Mouse (Mus musculus) midbrain, embryonic 10.5 days (tissue): ENCODE results near the gene Gm20403. TPM values are rescaled to one million over a fixed set of nuclear protein-coding genes. Genes with fewer than 3 reads are reported as not detected.

Experiments used
- DNase-seq: peaks from one replicate; pipeline ENCODE4 v3.0.0-alpha.2; 2017; ENCODE audit warnings: low spot score
- H3K27ac ChIP-seq: fragments of 300-500 bp; sonication (generic); replicated peaks from 2 replicates; pipeline ENCODE4 v1.5.1; 2016; ENCODE audit warnings: mild to moderate bottlenecking
- H3K27me3 ChIP-seq: fragments of 300-500 bp; sonication (generic); 2 replicates; pipeline ENCODE4 v1.6.1; 2016; ENCODE audit warnings: low read depth, mild to moderate bottlenecking; ENCODE audit not compliant: poor library complexity, severe bottlenecking
- H3K36me3 ChIP-seq: fragments of 300-500 bp; sonication (generic); 2 replicates; pipeline ENCODE4 v1.6.1; 2016; ENCODE audit warnings: mild to moderate bottlenecking, moderate library complexity
- H3K4me1 ChIP-seq: fragments of 300-500 bp; sonication (generic); 2 replicates; pipeline ENCODE4 v1.6.1; 2016
- H3K4me3 ChIP-seq: fragments of 300-500 bp; sonication (generic); 2 replicates; pipeline ENCODE4 v1.5.1; 2016; ENCODE audit warnings: mild to moderate bottlenecking, moderate library complexity
- H3K9me3 ChIP-seq: fragments of 300-500 bp; sonication (generic); replicated peaks from 2 replicates; pipeline ENCODE4 v1.6.1; 2016; ENCODE audit warnings: mild to moderate bottlenecking
- WGBS: fragments of 180-500 bp; shearing (Covaris S2); methylation state at CpG from one replicate; pipeline ENCODE4 v1.1.7; 2016; 5-methylcytosine and 5-hydroxymethylcytosine counted together
- polyA plus RNA-seq: library from polyadenylated mRNA; unstranded; fragments of >200 nt; fragmentation: Nextera tagmentation; extraction: Ambion mirVana; gene quantifications from 2 replicates; pipeline ENCODE4 v1.2.1, GENCODE M21; 2016

The Gm20403 gene
- polyA plus RNA-seq, 1 experiment from 2014 or later, result not detected

- Histone ChIP-seq H3K4me3 (peak overlapping the region; percentile 74), H3K4me1 (peaks cover 23% of the 10 kb centered on the region), H3K27me3 (no peaks in the 10 kb centered on the region), H3K36me3 (peaks cover 21% of the 10 kb centered on the region), H3K27ac (peak overlapping the region; percentile 95), H3K9me3 (no peaks in the 10 kb centered on the region)
- WGBS, result under 1% methylated on average over 102 of the region's 117 CpGs
- peak; percentile 77 for DNase-seq
These were observed 875 bp downstream of the Gm20403 start for GRCm38 (mm10) chr12:54985257-54986051.

- Histone ChIP-seq H3K4me1 (peaks cover 23% of the 10 kb centered on the region), H3K27me3 (no peaks in the 10 kb centered on the region), H3K36me3 (peaks cover 27% of the 10 kb centered on the region), H3K27ac (peak overlapping the region; percentile 95), H3K9me3 (no peaks in the 10 kb centered on the region), H3K4me3 (peak overlapping the region; percentile 74)
- 1% methylated on average over 42 of the region's 42 CpGs for WGBS
- peak; percentile 74 for DNase-seq
These were observed 1.6 kb downstream of the Gm20403 start for GRCm38 (mm10) chr12:54984701-54985256.

DNA sequence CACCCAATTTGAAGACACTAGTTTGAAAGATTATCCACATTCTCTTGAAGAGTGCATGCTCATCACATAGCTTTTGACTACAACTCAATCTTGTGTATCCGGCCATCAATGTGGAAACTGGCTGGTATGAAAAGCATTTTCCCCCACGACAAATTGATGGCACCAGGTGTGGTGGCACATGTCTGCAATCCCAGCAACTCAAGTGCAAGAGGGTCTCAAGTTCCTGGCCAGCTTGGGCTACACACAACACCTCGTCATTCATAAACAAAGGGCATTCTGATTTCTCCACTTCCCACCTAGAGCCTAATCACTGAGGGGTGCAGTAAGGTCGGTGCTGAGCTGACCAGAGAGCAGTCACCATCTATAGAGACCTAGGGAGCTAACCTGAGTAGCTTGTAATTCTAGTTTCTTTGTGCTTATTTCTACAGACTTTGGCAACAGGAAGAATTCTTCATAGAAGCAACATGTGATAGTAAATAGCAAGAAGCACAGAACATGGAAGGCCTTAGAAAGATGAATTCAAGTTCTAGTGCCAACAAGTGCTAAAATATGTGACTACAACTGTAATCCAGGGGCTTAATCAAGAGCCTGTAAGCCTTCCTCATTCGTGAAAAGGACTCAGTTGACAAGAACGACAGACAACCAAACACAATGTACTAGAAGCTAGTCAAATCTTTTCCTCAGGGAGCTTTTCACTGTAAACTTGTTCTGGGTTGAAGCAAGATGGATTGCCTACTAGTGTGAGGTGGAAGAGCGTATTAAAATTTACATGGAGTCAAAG lies 3.2 kb downstream of the Gm20403 start:
- H3K4me1 ChIP-seq, result peaks cover 23% of the 10 kb centered on the region
- H3K4me3 ChIP-seq, result no peak overlapping the region
- H3K9me3 ChIP-seq, result no peaks in the 10 kb centered on the region
- WGBS, result 80% methylated on average over 7 of the region's 7 CpGs
- H3K27ac ChIP-seq, result no peak overlapping the region
- no peak for DNase-seq
- peaks cover 36% of the 10 kb centered on the region for H3K36me3 ChIP-seq
- no peaks in the 10 kb centered on the region for H3K27me3 ChIP-seq

- no peak overlapping the region for H3K27ac ChIP-seq
- DNase-seq, result no peak
- peaks cover 36% of the 10 kb centered on the region for H3K36me3 ChIP-seq
- no peaks in the 10 kb centered on the region for H3K27me3 ChIP-seq
- H3K4me3 ChIP-seq, result no peak overlapping the region
- H3K4me1 ChIP-seq, result peaks cover 23% of the 10 kb centered on the region
- 62% methylated on average over 6 of the region's 6 CpGs for WGBS
- no peaks in the 10 kb centered on the region for H3K9me3 ChIP-seq
These were observed 4.4 kb downstream of the Gm20403 start for GRCm38 (mm10) chr12:54981962-54982361.

DNA sequence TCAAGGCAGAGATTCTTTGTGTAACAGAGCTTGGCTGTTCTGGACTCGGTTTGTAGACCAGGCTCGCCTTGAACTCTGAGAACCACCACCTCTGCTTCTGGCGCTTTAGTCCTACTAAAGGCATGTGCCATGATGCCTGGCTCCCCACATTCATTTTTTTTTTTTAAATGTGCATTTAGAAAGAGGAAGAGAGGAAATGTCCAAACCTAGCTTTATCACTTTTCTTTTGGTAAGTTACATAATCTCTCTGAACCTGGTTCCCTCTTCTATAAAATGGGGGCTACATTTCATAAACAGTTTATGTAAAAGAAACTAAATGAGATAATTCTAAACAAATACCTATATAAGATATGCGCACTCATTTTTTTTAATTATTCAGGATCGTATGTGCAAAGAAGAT lies 5.4 kb downstream of the Gm20403 start:
- no peak for DNase-seq
- 78% methylated on average over 5 of the region's 5 CpGs for WGBS
- peaks cover 23% of the 10 kb centered on the region for H3K4me1 ChIP-seq
- no peak overlapping the region for H3K4me3 ChIP-seq
- H3K9me3 ChIP-seq, result no peaks in the 10 kb centered on the region
- no peak overlapping the region for H3K27ac ChIP-seq
- no peaks in the 10 kb centered on the region for H3K27me3 ChIP-seq
- peaks cover 38% of the 10 kb centered on the region for H3K36me3 ChIP-seq

GRCm38 (mm10) chr12:54980532-54980931 lies 5.8 kb downstream of the Gm20403 start:
- Histone ChIP-seq H3K27me3 (no peaks in the 10 kb centered on the region), H3K36me3 (peaks cover 42% of the 10 kb centered on the region), H3K27ac (no peak overlapping the region), H3K4me1 (peaks cover 23% of the 10 kb centered on the region), H3K9me3 (no peaks in the 10 kb centered on the region), H3K4me3 (no peak overlapping the region)
- 78% methylated on average over 6 of the region's 6 CpGs for WGBS
- DNase-seq, result no peak

DNA sequence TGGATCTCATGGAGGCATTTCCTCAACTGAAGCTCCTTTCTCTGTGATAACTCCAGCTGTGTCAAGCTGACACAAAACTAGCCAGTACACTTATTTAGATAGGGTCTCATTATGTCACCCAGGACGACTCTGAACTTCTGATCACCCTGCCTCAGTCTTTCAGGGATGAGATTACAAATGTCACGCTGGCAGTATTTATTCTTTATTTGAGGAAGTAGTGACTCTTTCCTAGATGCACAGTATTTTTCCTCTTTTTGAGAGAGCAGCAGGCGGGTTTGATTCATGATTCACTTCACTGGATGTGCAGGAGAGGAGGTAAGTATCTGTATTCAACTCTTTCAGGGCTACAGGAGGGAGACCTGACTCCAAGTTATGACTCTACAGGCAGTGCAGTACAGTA lies 17.3 kb downstream of the Gm20403 start:
- no peaks in the 10 kb centered on the region for H3K4me1 ChIP-seq
- H3K27ac ChIP-seq, result no peak overlapping the region
- H3K4me3 ChIP-seq, result no peak overlapping the region
- H3K27me3 ChIP-seq, result no peaks in the 10 kb centered on the region
- no peaks in the 10 kb centered on the region for H3K9me3 ChIP-seq
- H3K36me3 ChIP-seq, result peaks cover 89% of the 10 kb centered on the region
- no peak for DNase-seq
- 87% methylated on average over 3 of the region's 3 CpGs for WGBS

DNA sequence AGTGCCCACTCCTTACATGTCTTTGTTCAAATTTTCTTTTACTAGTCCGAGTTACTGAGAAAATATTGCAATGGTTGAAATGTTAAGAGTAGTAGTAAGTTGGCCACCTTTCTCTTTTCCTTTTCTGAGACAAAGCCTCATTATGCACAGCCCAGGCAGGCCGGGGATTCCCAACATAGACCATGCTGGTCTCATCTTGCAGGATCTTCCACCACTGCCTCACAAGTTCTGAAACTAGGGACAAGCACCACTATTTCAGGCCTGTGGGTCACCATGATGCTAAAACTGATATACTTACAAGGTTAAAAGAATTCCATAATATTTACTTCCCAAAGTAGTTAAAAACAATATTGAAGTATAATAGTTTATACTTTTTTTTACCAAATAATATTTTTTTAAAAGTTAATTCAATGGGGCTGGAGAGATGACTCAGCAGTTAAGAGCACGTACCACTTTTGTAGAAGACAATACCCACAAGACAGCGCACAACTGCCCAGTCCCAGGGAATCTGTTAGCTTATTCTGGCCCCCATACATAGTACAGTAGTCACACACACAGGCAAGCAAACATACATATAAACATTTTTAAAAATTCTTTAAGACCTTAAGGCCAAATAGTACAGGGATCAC lies 20.7 kb downstream of the Gm20403 start:
- DNase-seq, result no peak
- H3K27me3 ChIP-seq, result no peaks in the 10 kb centered on the region
- WGBS, result 96% methylated on average over 4 of the region's 4 CpGs
- no peak overlapping the region for H3K4me3 ChIP-seq
- H3K9me3 ChIP-seq, result no peaks in the 10 kb centered on the region
- H3K4me1 ChIP-seq, result no peaks in the 10 kb centered on the region
- peaks cover 74% of the 10 kb centered on the region for H3K36me3 ChIP-seq
- H3K27ac ChIP-seq, result no peak overlapping the region

- no peak for DNase-seq
- WGBS, result 82% methylated on average over 2 of the region's 2 CpGs
- Histone ChIP-seq H3K27me3 (no peaks in the 10 kb centered on the region), H3K4me1 (no peaks in the 10 kb centered on the region), H3K4me3 (no peak overlapping the region), H3K36me3 (peaks cover 40% of the 10 kb centered on the region), H3K9me3 (no peaks in the 10 kb centered on the region), H3K27ac (no peak overlapping the region)
These were observed 26.8 kb downstream of the Gm20403 start for GRCm38 (mm10) chr12:54959569-54959968.

- peaks cover 40% of the 10 kb centered on the region for H3K36me3 ChIP-seq
- no peak overlapping the region for H3K27ac ChIP-seq
- no peaks in the 10 kb centered on the region for H3K9me3 ChIP-seq
- DNase-seq, result no peak
- no peak overlapping the region for H3K4me3 ChIP-seq
- 91% methylated on average over 2 of the region's 2 CpGs for WGBS
- H3K27me3 ChIP-seq, result no peaks in the 10 kb centered on the region
- H3K4me1 ChIP-seq, result no peaks in the 10 kb centered on the region
These were observed 29.4 kb downstream of the Gm20403 start for GRCm38 (mm10) chr12:54956974-54957373.

- H3K27me3 ChIP-seq, result no peaks in the 10 kb centered on the region
- H3K4me1 ChIP-seq, result no peaks in the 10 kb centered on the region
- 89% methylated on average over 4 of the region's 4 CpGs for WGBS
- H3K36me3 ChIP-seq, result peaks cover 45% of the 10 kb centered on the region
- H3K4me3 ChIP-seq, result no peak overlapping the region
- H3K27ac ChIP-seq, result no peak overlapping the region
- no peak for DNase-seq
- H3K9me3 ChIP-seq, result no peaks in the 10 kb centered on the region
These were observed 29.9 kb downstream of the Gm20403 start for GRCm38 (mm10) chr12:54956457-54956856.

DNA sequence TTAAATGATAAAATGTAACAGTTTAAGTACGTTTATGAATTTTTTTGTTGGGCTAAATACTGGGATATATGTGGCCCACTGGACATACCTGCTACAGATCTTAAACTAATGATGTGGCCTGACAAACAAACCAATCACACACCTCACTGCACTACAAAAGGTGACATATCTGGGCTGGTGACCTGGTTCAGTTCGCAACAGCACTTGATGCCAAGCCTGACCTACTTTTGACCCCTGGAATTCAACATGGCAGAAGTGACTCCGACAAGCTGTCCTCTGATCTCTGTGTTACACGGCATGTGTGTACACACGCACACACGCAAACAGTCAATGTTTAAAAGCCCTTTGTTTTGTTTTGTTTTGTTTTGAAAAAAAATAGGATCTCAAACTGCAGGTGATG lies 40.2 kb downstream of the Gm20403 start:
- peaks cover 54% of the 10 kb centered on the region for H3K36me3 ChIP-seq
- 84% methylated on average over 6 of the region's 6 CpGs for WGBS
- H3K27ac ChIP-seq, result no peak overlapping the region
- H3K4me1 ChIP-seq, result peaks cover 9% of the 10 kb centered on the region
- H3K4me3 ChIP-seq, result no peak overlapping the region
- H3K27me3 ChIP-seq, result no peaks in the 10 kb centered on the region
- no peaks in the 10 kb centered on the region for H3K9me3 ChIP-seq
- no peak for DNase-seq
